Mouse (Mus musculus) testis, adult 2 months (tissue): ENCODE data around the gene Prr12. TPM values are rescaled to one million over a fixed set of nuclear protein-coding genes. Genes with fewer than 3 reads are reported as not detected.
"Not testable (repeated sequence)": the region's sequence is repeated elsewhere in the genome, so short reads cannot be mapped to it uniquely, and the experiment has no call there.

Experiments
- H3K27ac ChIP-seq: fragments of 200-500 bp; 2 replicates; pipeline ENCODE4 v1.5.1; 2012; ENCODE audit warnings: low read depth, low read length; ENCODE audit not compliant: control insufficient read depth, insufficient read depth
- H3K27me3 ChIP-seq: fragments of 200-500 bp; 2 replicates; pipeline ENCODE4 v1.6.1; 2012; ENCODE audit warnings: mild to moderate bottlenecking, low read length, moderate library complexity; ENCODE audit not compliant: control insufficient read depth, insufficient read depth
- H3K36me3 ChIP-seq: fragments of 200-500 bp; 2 replicates; pipeline ENCODE4 v1.6.1; 2012; ENCODE audit warnings: mild to moderate bottlenecking, low read length; ENCODE audit not compliant: control insufficient read depth, insufficient read depth
- H3K4me1 ChIP-seq: fragments of 200-500 bp; 2 replicates; pipeline ENCODE4 v1.6.1; 2012; ENCODE audit warnings: low read length; ENCODE audit not compliant: control insufficient read depth, insufficient read depth
- H3K4me3 ChIP-seq: fragments of 200-500 bp; 2 replicates; pipeline ENCODE4 v1.5.1; 2012; ENCODE audit warnings: low read depth, mild to moderate bottlenecking, low read length, moderate library complexity, mixed read lengths; ENCODE audit not compliant: control insufficient read depth
- CTCF ChIP-seq: fragments of 200-500 bp; IDR thresholded peaks from 2 replicates; pipeline ENCODE4 v1.5.1; 2012; ENCODE audit warnings: low read depth, mild to moderate bottlenecking, inconsistent platforms, low read length, moderate library complexity; ENCODE audit not compliant: control insufficient read depth, insufficient read depth, insufficient replicate concordance
- POLR2A ChIP-seq: fragments of 200-500 bp; IDR thresholded peaks from 2 replicates; pipeline ENCODE4 v1.6.1; 2012; ENCODE audit warnings: low read depth, mild to moderate bottlenecking, inconsistent platforms, low read length, moderate library complexity; ENCODE audit not compliant: control insufficient read depth
- polyA plus RNA-seq: library from polyadenylated mRNA; depleted of rRNA; stranded (reverse); fragments of >200 nt; gene quantifications from 2 replicates; pipeline ENCODE4 v1.2.3, GENCODE M21; 2012

The Prr12 gene
- polyA plus RNA-seq, 1 experiment, result 3.4 TPM

DNA sequence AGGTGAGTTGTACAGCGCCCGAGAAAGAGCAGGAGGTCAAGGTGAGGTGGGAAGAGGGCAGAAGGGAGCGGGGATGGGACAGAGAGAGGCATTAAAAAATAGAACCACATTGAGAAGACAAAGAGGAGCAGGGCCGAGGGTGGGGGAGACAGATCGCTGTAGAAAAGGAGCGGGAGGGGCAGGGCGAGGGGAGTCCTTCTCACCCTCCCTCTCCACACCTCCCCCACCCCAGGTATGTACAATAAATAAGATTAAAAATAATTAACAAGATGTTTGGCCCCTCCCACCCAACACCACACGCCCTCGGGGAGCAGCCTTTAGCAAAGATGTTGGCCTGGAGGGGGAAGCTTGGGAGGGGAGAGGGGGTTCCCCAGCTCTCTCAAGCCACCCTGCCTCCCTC lies 24.9 kb downstream of the Prr12 start:
- H3K27ac ChIP-seq, result no peak overlapping the region
- H3K36me3 ChIP-seq, result no peaks in the 10 kb centered on the region

DNA sequence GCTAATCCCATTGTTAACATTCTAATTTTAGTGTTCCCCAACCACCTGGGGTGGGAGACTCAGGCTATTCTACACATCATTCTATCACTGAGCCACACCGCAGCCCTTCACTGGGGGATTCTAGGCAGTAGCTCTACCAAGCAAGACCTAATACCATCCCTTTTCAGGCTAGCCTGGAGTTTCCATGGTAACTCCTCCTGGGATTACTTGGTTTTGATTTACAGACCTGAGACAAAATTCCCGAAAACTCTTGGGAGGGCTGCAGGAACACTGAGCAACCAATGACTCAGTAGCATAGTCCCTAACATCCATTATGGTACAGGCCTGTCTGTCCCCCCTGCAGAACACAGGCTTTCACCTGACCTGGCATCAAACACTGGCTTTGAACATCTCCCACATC lies 26.4 kb downstream of the Prr12 start:
- TF ChIP-seq CTCF (no peak), POLR2A (no peak)
- Histone ChIP-seq H3K36me3 (no peaks in the 10 kb centered on the region), H3K27ac (no peak overlapping the region), H3K4me1 (peaks cover 2% of the 10 kb centered on the region; the same call in 1 of the 2 replicates), H3K27me3 (no peaks in the 10 kb centered on the region), H3K4me3 (no peak overlapping the region)

More for the DNA sequence above, 24.9 kb downstream of the Prr12 start:
- Histone ChIP-seq H3K4me3 (no peak overlapping the region), H3K4me1 (peaks cover 2% of the 10 kb centered on the region; the same call in 1 of the 2 replicates), H3K27me3 (no peaks in the 10 kb centered on the region)
- TF ChIP-seq POLR2A, result no peak
- no peak for TF ChIP-seq CTCF

DNA sequence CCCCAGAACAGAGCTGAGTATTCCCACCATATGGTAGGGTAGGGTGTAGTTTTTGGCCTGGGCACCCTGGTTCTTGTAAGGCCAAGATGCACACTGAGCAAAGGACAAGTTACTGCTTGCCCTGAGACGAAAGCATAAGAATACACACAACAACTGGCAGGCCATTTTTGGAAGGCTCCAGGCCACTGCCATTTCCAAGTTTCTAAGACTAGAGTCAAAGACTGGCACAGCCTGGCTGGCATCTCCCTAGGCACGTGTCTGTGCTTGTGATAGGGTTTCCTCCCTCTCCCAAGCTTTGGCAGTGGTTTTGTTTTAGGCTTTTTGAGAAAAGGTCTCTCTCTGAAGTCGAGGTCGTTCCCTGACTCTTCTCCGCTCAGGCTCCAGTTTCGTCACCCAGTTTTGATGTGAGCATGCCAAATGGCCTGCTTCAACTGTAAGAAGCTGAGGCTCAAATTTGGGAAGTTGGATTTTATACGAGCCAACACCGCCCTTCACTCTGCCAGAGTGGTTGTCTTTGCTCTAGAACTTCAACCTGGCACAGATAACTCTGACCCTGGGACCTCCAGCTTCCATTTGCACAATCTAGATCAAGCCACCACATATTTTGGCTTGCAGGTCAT lies 27.0 kb downstream of the Prr12 start:
- Histone ChIP-seq H3K27ac (no peak overlapping the region; the same call in 1 of the 2 replicates), H3K27me3 (no peaks in the 10 kb centered on the region), H3K36me3 (no peaks in the 10 kb centered on the region), H3K4me3 (no peak overlapping the region), H3K4me1 (peaks cover 2% of the 10 kb centered on the region; the same call in 1 of the 2 replicates)
- TF ChIP-seq POLR2A, result no peak
- no peak for TF ChIP-seq CTCF

- TF ChIP-seq CTCF (no peak), POLR2A (no peak)
These were observed 28.1 kb downstream of the Prr12 start for GRCm38 (mm10) chr7:45024281-45025248.

DNA sequence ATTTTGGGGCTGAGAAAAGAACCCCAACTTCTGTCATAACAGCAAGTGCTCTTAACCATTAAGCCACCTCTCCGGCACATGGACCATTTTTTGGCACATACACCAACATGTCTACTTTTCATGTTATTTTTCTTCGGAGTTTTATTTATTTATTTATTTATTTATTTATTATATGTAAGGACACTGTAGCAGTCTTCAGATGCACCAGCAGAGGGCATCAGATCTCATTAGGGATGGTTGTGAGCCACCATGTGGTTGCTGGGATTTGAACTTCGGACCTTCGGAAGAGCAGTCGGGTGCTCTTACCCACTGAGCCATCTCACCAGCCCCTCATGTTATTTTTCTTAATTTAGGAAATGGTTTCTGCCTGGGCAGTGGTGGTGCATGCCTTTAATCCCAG lies 29.0 kb downstream of the Prr12 start:
- not testable (repeated sequence) for H3K4me3 ChIP-seq, H3K27ac ChIP-seq, H3K4me1 ChIP-seq, H3K27me3 ChIP-seq, H3K36me3 ChIP-seq

More at GRCm38 (mm10) chr7:45024281-45025248, 28.1 kb downstream of the Prr12 start:
- no peaks in the 10 kb centered on the region for H3K36me3 ChIP-seq
- H3K4me3 ChIP-seq, result no peak overlapping the region
- H3K27me3 ChIP-seq, result no peaks in the 10 kb centered on the region
- H3K4me1 ChIP-seq, result peaks cover 2% of the 10 kb centered on the region; the same call in 1 of the 2 replicates
- H3K27ac ChIP-seq, result no peak overlapping the region

DNA sequence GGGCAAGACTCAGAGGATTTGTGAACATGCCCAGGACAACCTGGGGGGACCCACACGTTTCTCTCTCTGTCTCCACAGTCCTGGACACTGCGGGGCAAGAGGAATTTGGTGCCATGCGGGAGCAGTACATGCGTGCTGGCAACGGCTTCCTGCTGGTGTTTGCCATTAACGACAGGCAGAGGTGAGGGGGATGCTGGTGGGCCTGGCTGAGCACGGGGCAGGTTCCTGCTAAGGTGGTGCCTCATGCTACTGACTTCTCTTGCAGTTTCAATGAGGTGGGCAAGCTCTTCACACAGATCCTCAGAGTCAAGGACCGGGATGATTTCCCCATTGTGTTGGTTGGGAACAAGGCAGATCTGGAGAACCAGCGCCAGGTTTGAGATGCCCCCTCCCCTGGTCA lies 32.5 kb downstream of the Prr12 start:
- Histone ChIP-seq H3K27me3 (no peaks in the 10 kb centered on the region), H3K27ac (no peak overlapping the region), H3K36me3 (no peaks in the 10 kb centered on the region), H3K4me3 (no peak overlapping the region), H3K4me1 (peaks cover 19% of the 10 kb centered on the region)
- no peak for TF ChIP-seq POLR2A
- no peak for TF ChIP-seq CTCF

DNA sequence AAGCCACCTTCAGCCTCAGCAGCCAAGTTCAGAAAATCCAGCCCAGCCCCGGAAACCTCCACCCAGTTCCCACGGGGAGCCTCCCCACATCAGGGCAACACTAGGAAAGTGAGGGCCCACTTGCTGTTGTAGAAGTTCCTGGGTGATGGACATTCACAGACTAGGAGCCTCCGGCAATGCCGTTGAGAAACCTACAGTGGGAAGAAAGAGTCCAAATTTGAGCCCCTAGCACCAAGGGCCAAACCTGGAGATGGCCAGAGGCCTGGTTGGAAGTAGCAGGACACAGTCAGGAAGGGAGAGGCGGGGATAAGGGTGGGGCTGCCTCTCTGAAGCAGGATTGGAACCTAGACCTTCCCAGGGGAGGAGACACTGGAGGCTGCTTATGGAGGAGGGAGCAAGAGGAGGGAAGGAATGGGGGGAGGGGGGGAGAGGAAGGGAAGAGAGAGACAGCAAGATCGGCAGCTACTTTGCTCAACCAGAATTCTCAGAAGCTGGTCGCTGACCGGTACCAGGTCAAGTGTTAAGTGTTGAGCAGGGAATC lies 33.6 kb downstream of the Prr12 start:
- Histone ChIP-seq H3K36me3 (no peaks in the 10 kb centered on the region), H3K27me3 (no peaks in the 10 kb centered on the region), H3K4me1 (peaks cover 17% of the 10 kb centered on the region), H3K4me3 (no peak overlapping the region), H3K27ac (no peak overlapping the region)
- TF ChIP-seq POLR2A (no peak), CTCF (no peak)
